Mouse (Mus musculus) lung, postnatal 0 days (tissue): ENCODE measurements around the gene Map4. TPM values are rescaled to one million over a fixed set of nuclear protein-coding genes. Genes with fewer than 3 reads are reported as not detected.
A peak's percentile ranks its signal among the peaks of the same experiment; 100 is the strongest.

Source experiments
- ATAC-seq: fragments of 200-750 bp; cut with Nextera tagmentation; 2 replicates; pipeline ENCODE4 v1.8.0; 2017; ENCODE audit warnings: moderate library complexity
- DNase-seq: peaks from one replicate; pipeline ENCODE4 v3.0.0-alpha.2; 2016; ENCODE audit warnings: low spot score
- H3K27ac ChIP-seq: fragments of 300-500 bp; sonication (generic); 2 replicates; pipeline ENCODE4 v1.5.1; 2014; ENCODE audit warnings: antibody characterized with exemption, mild to moderate bottlenecking, low read length, mixed read lengths
- H3K27me3 ChIP-seq: fragments of 300-500 bp; sonication (generic); replicated peaks from 2 replicates; pipeline ENCODE4 v1.6.1; 2014; ENCODE audit warnings: low read length, mixed read lengths; ENCODE audit not compliant: insufficient read depth
- H3K36me3 ChIP-seq: fragments of 300-500 bp; sonication (generic); 2 replicates; pipeline ENCODE4 v1.6.1; 2014; ENCODE audit warnings: low read length, mixed read lengths; ENCODE audit not compliant: insufficient read depth
- H3K4me1 ChIP-seq: fragments of 300-500 bp; sonication (generic); 2 replicates; pipeline ENCODE4 v1.6.1; 2014; ENCODE audit warnings: antibody characterized with exemption, low read depth, low read length, mixed read lengths; ENCODE audit not compliant: insufficient read depth
- H3K4me2 ChIP-seq: fragments of 300-500 bp; sonication (generic); replicated peaks from 2 replicates; pipeline ENCODE4 v1.6.1; 2014; ENCODE audit warnings: low read depth, mild to moderate bottlenecking, low read length, moderate library complexity, mixed read lengths
- H3K4me3 ChIP-seq: fragments of 300-500 bp; sonication (generic); 2 replicates; pipeline ENCODE4 v1.5.1; 2014; ENCODE audit warnings: low read depth, low read length
- H3K9ac ChIP-seq: fragments of 300-500 bp; sonication (generic); replicated peaks from 2 replicates; pipeline ENCODE4 v1.6.1; 2014; ENCODE audit warnings: low read depth, mild to moderate bottlenecking
- H3K9me3 ChIP-seq: fragments of 300-500 bp; sonication (generic); 2 replicates; pipeline ENCODE4 v1.6.1; 2016; ENCODE audit warnings: low read length, mixed read lengths
- CTCF ChIP-seq: IDR thresholded peaks from 2 replicates; pipeline ENCODE4 v1.5.1; 2016; ENCODE audit warnings: antibody characterized with exemption, mild to moderate bottlenecking
- EP300 ChIP-seq: IDR thresholded peaks from 2 replicates; pipeline ENCODE4 v1.6.1; 2016; ENCODE audit warnings: antibody characterized with exemption, mild to moderate bottlenecking, control low read depth
- WGBS: fragments of 180-500 bp; shearing (Covaris S2); extraction: QIAGEN DNeasy Blood & Tissue Kit; methylation state at CpG from one replicate; pipeline ENCODE4 v1.1.7; 2014; 5-methylcytosine and 5-hydroxymethylcytosine counted together
- polyA plus RNA-seq: library from polyadenylated mRNA; unstranded; fragments of >200 nt; fragmentation: Nextera tagmentation; extraction: Ambion mirVana; gene quantifications from 2 replicates; pipeline ENCODE4 v1.2.1, GENCODE M21; 2015

The Map4 gene
- polyA plus RNA-seq, 1 experiment from 2014 or later, result 35.6 TPM

DNA sequence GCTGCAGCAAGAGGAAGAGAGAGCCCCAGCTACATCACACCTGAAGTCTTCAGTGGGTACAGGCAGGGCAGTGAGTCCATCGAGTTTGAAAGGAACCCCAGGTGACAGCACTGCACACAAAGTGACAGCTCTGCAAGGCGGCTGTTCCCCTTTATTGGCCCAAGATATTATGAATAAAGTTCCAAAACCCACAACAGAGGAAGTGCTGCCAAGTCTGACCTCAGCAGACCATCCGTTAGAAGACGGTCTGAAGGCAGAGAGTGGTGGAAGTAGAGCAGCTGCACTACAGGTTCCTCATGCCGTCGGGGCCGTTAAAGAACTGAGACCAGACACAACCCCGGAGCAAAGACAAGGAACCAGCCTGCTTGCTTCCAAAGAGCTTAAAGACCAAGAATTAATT, 106.6 kb downstream of the Map4 start:
- H3K4me3 ChIP-seq, result no peak overlapping the region
- TF ChIP-seq CTCF (no peak), EP300 (no peak)
- DNase-seq (no peak), ATAC-seq (no peak)
- no peaks in the 10 kb centered on the region for H3K27me3 ChIP-seq
- no peaks in the 10 kb centered on the region for H3K9me3 ChIP-seq
- H3K9ac ChIP-seq, result no peak overlapping the region
- H3K27ac ChIP-seq, result no peak overlapping the region
- H3K4me1 ChIP-seq, result no peaks in the 10 kb centered on the region
- 69% methylated on average over 8 of the region's 8 CpGs for WGBS
- H3K4me2 ChIP-seq, result no peak overlapping the region
- peaks cover 30% of the 10 kb centered on the region for H3K36me3 ChIP-seq

- Histone ChIP-seq H3K4me2 (no peak overlapping the region), H3K4me3 (no peak overlapping the region), H3K4me1 (no peaks in the 10 kb centered on the region), H3K9me3 (no peaks in the 10 kb centered on the region), H3K9ac (no peak overlapping the region), H3K27me3 (no peaks in the 10 kb centered on the region), H3K27ac (no peak overlapping the region), H3K36me3 (peaks cover 30% of the 10 kb centered on the region)
- no peak for TF ChIP-seq EP300
- no peak for TF ChIP-seq CTCF
- WGBS, result 89% methylated on average over 2 of the region's 2 CpGs
- no peak for DNase-seq
- ATAC-seq, result no peak
These were observed 107.2 kb downstream of the Map4 start for GRCm38 (mm10) chr9:110038485-110038884.

DNA sequence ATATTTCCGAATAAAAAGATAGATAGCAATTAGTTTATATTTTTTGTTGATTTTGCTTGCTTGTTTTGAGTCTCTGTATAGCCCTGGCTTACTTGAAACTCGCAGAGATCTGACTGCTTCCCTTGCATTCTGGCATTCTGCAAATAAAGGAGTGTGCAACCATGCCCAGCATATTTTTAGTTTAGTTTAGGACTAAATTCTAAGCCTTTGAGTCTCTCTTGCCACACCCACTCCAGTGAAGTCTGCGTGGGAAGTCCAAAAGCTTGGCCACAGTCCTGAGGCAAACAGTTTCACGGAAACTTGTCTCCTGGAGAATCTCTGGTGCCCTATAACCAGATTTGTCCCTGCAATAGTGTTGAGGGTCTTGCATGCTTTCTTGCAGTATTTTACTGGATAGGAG, 113.1 kb downstream of the Map4 start:
- Histone ChIP-seq H3K4me1 (no peaks in the 10 kb centered on the region), H3K4me3 (no peak overlapping the region), H3K27me3 (no peaks in the 10 kb centered on the region), H3K36me3 (peaks cover 7% of the 10 kb centered on the region; the same call in 1 of the 2 replicates), H3K9ac (no peak overlapping the region), H3K9me3 (no peaks in the 10 kb centered on the region), H3K27ac (no peak overlapping the region), H3K4me2 (no peak overlapping the region)
- 77% methylated on average over 4 of the region's 4 CpGs for WGBS
- ATAC-seq, result no peak
- no peak for DNase-seq
- TF ChIP-seq CTCF, result no peak
- TF ChIP-seq EP300, result no peak

GRCm38 (mm10) chr9:110045763-110046377, 114.6 kb downstream of the Map4 start:
- peak; percentile 45 for DNase-seq
- Histone ChIP-seq H3K4me2 (no peak overlapping the region), H3K9me3 (no peaks in the 10 kb centered on the region), H3K27ac (no peak overlapping the region), H3K4me3 (no peak overlapping the region), H3K9ac (no peak overlapping the region), H3K36me3 (no peaks in the 10 kb centered on the region), H3K4me1 (no peaks in the 10 kb centered on the region), H3K27me3 (no peaks in the 10 kb centered on the region)
- ATAC-seq, result no peak
- TF ChIP-seq CTCF (no peak), EP300 (no peak)

- TF ChIP-seq CTCF (no peak), EP300 (no peak)
- Histone ChIP-seq H3K9ac (no peak overlapping the region), H3K4me3 (no peak overlapping the region), H3K9me3 (no peaks in the 10 kb centered on the region), H3K4me2 (no peak overlapping the region), H3K36me3 (0 out of 2 replicates have a peak, but pooled peaks cover 3% of the 10 kb centered on the region), H3K27ac (no peak overlapping the region), H3K4me1 (no peaks in the 10 kb centered on the region), H3K27me3 (no peaks in the 10 kb centered on the region)
- DNase-seq, result no peak
- ATAC-seq, result no peak
These were observed 116.0 kb downstream of the Map4 start for GRCm38 (mm10) chr9:110047260-110047659.

GRCm38 (mm10) chr9:110047857-110048256, 116.6 kb downstream of the Map4 start:
- WGBS, result 78% methylated on average over 3 of the region's 3 CpGs
- Histone ChIP-seq H3K27me3 (no peaks in the 10 kb centered on the region), H3K4me2 (no peak overlapping the region), H3K4me1 (no peaks in the 10 kb centered on the region), H3K9ac (no peak overlapping the region), H3K9me3 (no peaks in the 10 kb centered on the region), H3K27ac (no peak overlapping the region), H3K4me3 (no peak overlapping the region), H3K36me3 (0 out of 2 replicates have a peak, but pooled peaks cover 5% of the 10 kb centered on the region)
- no peak for ATAC-seq
- no peak for DNase-seq
- TF ChIP-seq CTCF (no peak), EP300 (no peak)

DNA sequence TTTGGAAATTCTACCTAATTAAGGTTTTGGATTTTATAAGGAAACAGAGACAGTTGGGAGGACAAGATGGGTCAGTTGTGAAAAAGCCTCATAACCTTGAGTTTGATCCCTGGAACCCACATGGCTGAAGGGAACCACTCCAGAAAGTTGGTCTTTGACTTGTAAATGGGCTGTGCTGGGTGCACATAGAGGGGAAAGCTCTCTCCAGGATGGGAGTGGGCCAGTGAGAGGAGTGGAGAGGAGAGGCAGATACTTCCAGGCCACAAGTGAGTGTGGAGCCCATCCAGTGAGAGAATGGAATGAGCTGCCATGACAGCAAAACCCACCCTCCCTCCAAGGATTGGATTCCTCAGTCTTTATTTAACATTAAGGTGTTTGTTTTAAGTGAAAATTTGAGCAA, 119.9 kb downstream of the Map4 start:
- Histone ChIP-seq H3K4me1 (no peaks in the 10 kb centered on the region), H3K9ac (no peak overlapping the region), H3K9me3 (no peaks in the 10 kb centered on the region), H3K36me3 (0 out of 2 replicates have a peak, but pooled peaks cover 5% of the 10 kb centered on the region), H3K27ac (no peak overlapping the region), H3K4me3 (no peak overlapping the region), H3K4me2 (no peak overlapping the region), H3K27me3 (no peaks in the 10 kb centered on the region)
- DNase-seq (no peak), ATAC-seq (no peak)
- TF ChIP-seq CTCF (no peak), EP300 (no peak)
